Mouse (Mus musculus): ENCODE data around the gene Gm26602. TPM values are rescaled to one million over a fixed set of nuclear protein-coding genes. Genes with fewer than 3 reads are reported as not detected.
"Not testable (repeated sequence)": the region's sequence is repeated elsewhere in the genome, so short reads cannot be mapped to it uniquely, and the experiment has no call there.

The Gm26602 gene
- polyA plus RNA-seq, 1 experiment from 2014 or later, result 2.6 TPM

GRCm38 (mm10) chr10:79958140-79958816 is 47.6 kb downstream of the Gm26602 start:
- Histone ChIP-seq H3K9ac (ENCODE audit: low read depth, low read length) (no peak overlapping the region), H3K9me3 (replicated peaks; ENCODE audit: control insufficient read depth, low read length, poor library complexity, severe bottlenecking) (no peaks in the 10 kb centered on the region), H3K4me2 (ENCODE audit: low read length) (no peak overlapping the region), H3K4me1 (ENCODE audit: control insufficient read depth, insufficient read depth, low read length) (peaks cover 7% of the 10 kb centered on the region), H3K27me3 (ENCODE audit: control insufficient read depth, insufficient read depth, low read depth, low read length) (no peaks in the 10 kb centered on the region), H3K4me3 (ENCODE audit: low read depth, low read length) (no peak overlapping the region), H3K36me3 (ENCODE audit: control insufficient read depth, insufficient read depth, low read length) (peaks cover 2% of the 10 kb centered on the region; the same call in 1 of the 2 replicates), H3K27ac (ENCODE audit: low read length) (no peak overlapping the region)
- ATAC-seq, result no peak
- 12% methylated on average over 21 of the region's 21 CpGs for WGBS

DNA sequence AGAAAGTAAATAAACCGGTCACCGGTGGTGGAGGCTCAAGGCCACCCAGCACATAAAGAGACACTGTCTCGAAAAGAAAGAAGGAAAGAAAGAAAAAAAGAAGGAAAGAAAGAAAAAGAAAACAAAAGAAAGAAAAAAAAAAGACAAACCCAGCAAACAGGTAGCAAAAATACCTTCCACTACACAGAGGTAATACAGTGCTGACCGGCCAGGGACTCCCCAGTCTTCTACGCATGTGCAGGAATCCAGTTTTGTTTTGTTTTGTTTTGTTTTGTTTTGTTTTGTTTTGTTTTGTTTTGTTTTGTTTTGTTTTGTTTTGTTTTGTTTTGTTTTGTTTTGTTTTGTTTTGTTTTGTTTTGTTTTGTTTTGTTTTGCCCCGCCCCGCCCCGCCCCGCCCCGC is 48.8 kb downstream of the Gm26602 start:
- 0 out of 2 replicates have a peak overlapping the region, but pooled peaks have one; percentile 4 for H3K4me2 ChIP-seq (ENCODE audit: low read length)
- ATAC-seq; H3K27me3 ChIP-seq (ENCODE audit: control insufficient read depth, insufficient read depth, low read depth, low read length); H3K4me1 ChIP-seq (ENCODE audit: control insufficient read depth, insufficient read depth, low read length); H3K9ac ChIP-seq (ENCODE audit: low read depth, low read length); H3K27ac ChIP-seq (ENCODE audit: low read length); H3K36me3 ChIP-seq (ENCODE audit: control insufficient read depth, insufficient read depth, low read length); H3K9me3 ChIP-seq (replicated peaks; ENCODE audit: control insufficient read depth, low read length, poor library complexity, severe bottlenecking): not testable (repeated sequence)
- WGBS, result 31% methylated on average over 10 of the region's 10 CpGs
- peak overlapping the region; percentile 81; the same call in 1 of the 2 replicates for H3K4me3 ChIP-seq (ENCODE audit: low read depth, low read length)

DNA sequence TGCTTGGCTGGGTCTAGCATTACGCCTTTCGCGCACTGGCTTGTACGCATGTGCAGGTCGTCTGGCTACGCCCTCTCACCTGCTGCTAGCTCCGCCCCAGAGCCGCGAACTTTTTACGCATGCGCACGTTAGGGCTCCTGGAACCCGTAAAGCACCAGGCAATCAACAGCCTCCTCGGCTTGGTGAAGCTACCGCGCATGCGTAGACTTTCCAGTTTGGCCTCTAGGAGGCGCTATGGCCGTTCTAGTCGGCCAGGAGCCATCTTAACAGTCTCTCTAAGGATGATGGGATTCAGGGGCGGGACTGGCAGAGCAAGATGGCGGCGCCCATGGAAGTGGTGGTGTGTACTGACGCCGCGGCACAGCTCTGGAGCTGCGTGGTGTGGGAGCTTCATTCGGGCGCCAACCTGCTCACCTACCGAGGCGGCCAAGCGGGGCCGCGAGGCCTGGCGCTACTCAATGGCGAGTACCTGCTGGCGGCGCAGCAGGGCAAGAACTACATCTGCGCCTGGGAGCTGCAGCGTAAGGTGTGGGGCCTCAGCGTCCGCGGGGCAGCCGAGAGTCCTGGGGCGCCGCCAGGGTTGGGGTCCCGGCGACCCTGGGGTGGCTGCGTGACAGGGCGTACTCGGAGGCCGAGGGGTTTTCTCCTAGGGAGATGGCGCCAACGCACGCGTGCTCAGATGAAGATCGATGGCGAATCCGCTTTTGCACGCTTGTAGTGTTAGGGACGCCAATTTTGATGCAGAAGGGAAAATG is 49.4 kb downstream of the Gm26602 start, which contains the start of gene Wdr18:
TSS of gene Wdr18 (plus strand) at position 306 of the 755 bp plus-strand sequence.
- Histone ChIP-seq H3K36me3 (ENCODE audit: control insufficient read depth, insufficient read depth, low read length) (peaks cover 6% of the 10 kb centered on the region; the same call in 1 of the 2 replicates), H3K4me3 (ENCODE audit: low read depth, low read length) (peak within 1 kb of the TSS; percentile 81), H3K27me3 (ENCODE audit: control insufficient read depth, insufficient read depth, low read depth, low read length) (no peaks in the 10 kb centered on the region), H3K4me1 (ENCODE audit: control insufficient read depth, insufficient read depth, low read length) (peaks cover 7% of the 10 kb centered on the region), H3K9me3 (replicated peaks; ENCODE audit: control insufficient read depth, low read length, poor library complexity, severe bottlenecking) (no peaks in the 10 kb centered on the region), H3K9ac (ENCODE audit: low read depth, low read length) (peak within 1 kb of the TSS; percentile 78), H3K27ac (ENCODE audit: low read length) (peak within 1 kb of the TSS; percentile 75), H3K4me2 (ENCODE audit: low read length) (peak within 1 kb of the TSS; percentile 64)
- WGBS, result under 1% methylated on average over 61 of the region's 61 CpGs
- ATAC-seq, result peak; percentile 97

Small RNAs within 50 kb of the gene (microRNA-seq; reads per million reads assigned to microRNA genes)
- not detected for gene Mir6910

Other genes starting within 250 kb of the Gm26602 start
- gene Madcam1, start 246.3 kb upstream of the Gm26602 start, polyA plus RNA-seq (2015; fragmentation: Nextera tagmentation; extraction: Ambion mirVana), result 0.69 and 0.94 TPM in 2 replicates
- 96.1 and 107 TPM in 2 replicates for gene Tpgs1, start 241.5 kb upstream of the Gm26602 start, polyA plus RNA-seq (2015; fragmentation: Nextera tagmentation; extraction: Ambion mirVana)
- 73.1 and 81.9 TPM in 2 replicates for gene Cdc34, start 228.7 kb upstream of the Gm26602 start, polyA plus RNA-seq (2015; fragmentation: Nextera tagmentation; extraction: Ambion mirVana)
- gene Gzmm, start 221.8 kb upstream of the Gm26602 start, polyA plus RNA-seq (2015; fragmentation: Nextera tagmentation; extraction: Ambion mirVana), result 1.6 and 1.8 TPM in 2 replicates
- 844 and 915 TPM in 2 replicates for gene Bsg, start 206.4 kb upstream of the Gm26602 start, polyA plus RNA-seq (2015; fragmentation: Nextera tagmentation; extraction: Ambion mirVana)
- 0.87 and 0.89 TPM in 2 replicates for gene Hcn2, start 194.2 kb upstream of the Gm26602 start, polyA plus RNA-seq (2015; fragmentation: Nextera tagmentation; extraction: Ambion mirVana)
- gene Polrmt, start 164.3 kb upstream of the Gm26602 start, polyA plus RNA-seq (2015; fragmentation: Nextera tagmentation; extraction: Ambion mirVana), result 45.3 and 45.9 TPM in 2 replicates
- 1.8 TPM in 2 replicates for gene Fgf22, start 155.8 kb upstream of the Gm26602 start, polyA plus RNA-seq (2015; fragmentation: Nextera tagmentation; extraction: Ambion mirVana)
- gene Rnf126, start 143.9 kb upstream of the Gm26602 start, polyA plus RNA-seq (2015; fragmentation: Nextera tagmentation; extraction: Ambion mirVana), result 90.2 and 92.3 TPM in 2 replicates
- gene Fstl3, start 133.6 kb upstream of the Gm26602 start, polyA plus RNA-seq (2015; fragmentation: Nextera tagmentation; extraction: Ambion mirVana), result 2.2 and 3.5 TPM in 2 replicates
- gene Prss57, start 119.9 kb upstream of the Gm26602 start, polyA plus RNA-seq (2015; fragmentation: Nextera tagmentation; extraction: Ambion mirVana), result 0.19 TPM in 2 replicates
- 318 and 333 TPM in 2 replicates for gene Palm, start 117.3 kb upstream of the Gm26602 start, polyA plus RNA-seq (2015; fragmentation: Nextera tagmentation; extraction: Ambion mirVana)
- 0.34 and 0.73 TPM in 2 replicates for gene Misp, start 89.9 kb upstream of the Gm26602 start, polyA plus RNA-seq (2015; fragmentation: Nextera tagmentation; extraction: Ambion mirVana)
- 58.8 and 65.1 TPM in 2 replicates for gene Ptbp1, start 56.4 kb upstream of the Gm26602 start, polyA plus RNA-seq (2015; fragmentation: Nextera tagmentation; extraction: Ambion mirVana)
- 12.5 and 12.7 TPM in 2 replicates for gene Prtn3, start 36.4 kb upstream of the Gm26602 start, polyA plus RNA-seq (2015; fragmentation: Nextera tagmentation; extraction: Ambion mirVana)
- 471 and 472 TPM in 2 replicates for gene Plppr3, start 36.2 kb upstream of the Gm26602 start, polyA plus RNA-seq (2015; fragmentation: Nextera tagmentation; extraction: Ambion mirVana)
- not detected in 2 replicates for gene Elane, start 24.6 kb upstream of the Gm26602 start, polyA plus RNA-seq (2015; fragmentation: Nextera tagmentation; extraction: Ambion mirVana)
- 0.20 TPM in 1 of 2 replicates, not detected in the other for gene Cfd, start 20.0 kb upstream of the Gm26602 start, polyA plus RNA-seq (2015; fragmentation: Nextera tagmentation; extraction: Ambion mirVana)
- 55.4 and 56.6 TPM in 2 replicates for gene Med16, start 1.9 kb upstream of the Gm26602 start, polyA plus RNA-seq (2015; fragmentation: Nextera tagmentation; extraction: Ambion mirVana)
- gene Kiss1r, start 6.1 kb downstream of the Gm26602 start, polyA plus RNA-seq (2015; fragmentation: Nextera tagmentation; extraction: Ambion mirVana), result 3.5 and 3.8 TPM in 2 replicates
- gene R3hdm4, start 10.4 kb downstream of the Gm26602 start, polyA plus RNA-seq (2015; fragmentation: Nextera tagmentation; extraction: Ambion mirVana), result 273 and 293 TPM in 2 replicates
- gene Arid3a, start 16.2 kb downstream of the Gm26602 start, polyA plus RNA-seq (2015; fragmentation: Nextera tagmentation; extraction: Ambion mirVana), result 1.7 and 2.2 TPM in 2 replicates
- gene Wdr18, start 49.3 kb downstream of the Gm26602 start, polyA plus RNA-seq (2015; fragmentation: Nextera tagmentation; extraction: Ambion mirVana), result 79.5 and 89.4 TPM in 2 replicates
- 0.20 and 0.28 TPM in 2 replicates for gene Grin3b, start 59.9 kb downstream of the Gm26602 start, polyA plus RNA-seq (2015; fragmentation: Nextera tagmentation; extraction: Ambion mirVana)
- 15.3 and 16.2 TPM in 2 replicates for gene Tmem259, start 73.5 kb downstream of the Gm26602 start, polyA plus RNA-seq (2015; fragmentation: Nextera tagmentation; extraction: Ambion mirVana)
- 25.7 and 26.2 TPM in 2 replicates for gene Cnn2, start 77.7 kb downstream of the Gm26602 start, polyA plus RNA-seq (2015; fragmentation: Nextera tagmentation; extraction: Ambion mirVana)
- gene Abca7, start 85.6 kb downstream of the Gm26602 start, polyA plus RNA-seq (2015; fragmentation: Nextera tagmentation; extraction: Ambion mirVana), result 4.1 and 4.8 TPM in 2 replicates
- 1.2 TPM in 2 replicates for gene Arhgap45, start 105.8 kb downstream of the Gm26602 start, polyA plus RNA-seq (2015; fragmentation: Nextera tagmentation; extraction: Ambion mirVana)
- gene Polr2e, start 128.9 kb downstream of the Gm26602 start, polyA plus RNA-seq (2015; fragmentation: Nextera tagmentation; extraction: Ambion mirVana), result 124 and 131 TPM in 2 replicates
- 509 and 552 TPM in 2 replicates for gene Gpx4, start 136.3 kb downstream of the Gm26602 start, polyA plus RNA-seq (2015; fragmentation: Nextera tagmentation; extraction: Ambion mirVana)
- gene Sbno2, start 194.7 kb downstream of the Gm26602 start, polyA plus RNA-seq (2015; fragmentation: Nextera tagmentation; extraction: Ambion mirVana), result 11.6 and 12.5 TPM in 2 replicates
- 14.2 and 15.4 TPM in 2 replicates for gene Stk11, start 204.9 kb downstream of the Gm26602 start, polyA plus RNA-seq (2015; fragmentation: Nextera tagmentation; extraction: Ambion mirVana)
- 433 and 454 TPM in 2 replicates for gene Atp5d, start 227.8 kb downstream of the Gm26602 start, polyA plus RNA-seq (2015; fragmentation: Nextera tagmentation; extraction: Ambion mirVana)
- gene Cbarp, start 230.0 kb downstream of the Gm26602 start, polyA plus RNA-seq (2015; fragmentation: Nextera tagmentation; extraction: Ambion mirVana), result 70.3 and 81.6 TPM in 2 replicates
- gene Midn, start 237.4 kb downstream of the Gm26602 start, polyA plus RNA-seq (2015; fragmentation: Nextera tagmentation; extraction: Ambion mirVana), result 15.5 and 21.1 TPM in 2 replicates

All from midbrain, embryonic 16.5 days (tissue).